Mouse (Mus musculus) megakaryocyte, embryonic 14.5 days (primary cell): ENCODE measurements around the gene Rpn2. TPM values are rescaled to one million over a fixed set of nuclear protein-coding genes. Genes with fewer than 3 reads are reported as not detected.

Source experiments
- H3K27me3 ChIP-seq: replicated peaks from 2 replicates; pipeline ENCODE3; 2012; ENCODE audit warnings: inconsistent platforms
- H3K36me3 ChIP-seq: replicated peaks from 2 replicates; pipeline ENCODE3; 2012; ENCODE audit warnings: low read length, inconsistent platforms, mixed read lengths
- H3K4me1 ChIP-seq: 2 replicates; pipeline ENCODE4 v1.6.1; 2012; ENCODE audit warnings: inconsistent platforms
- H3K4me3 ChIP-seq: replicated peaks from 2 replicates; pipeline ENCODE3; 2012; ENCODE audit warnings: moderate library complexity, mild to moderate bottlenecking, inconsistent platforms
- H3K9me3 ChIP-seq: 2 replicates; pipeline ENCODE4 v1.6.1; 2012; ENCODE audit warnings: inconsistent platforms
- FLI1 ChIP-seq: IDR thresholded peaks from 2 replicates; pipeline ENCODE4 v1.6.1; 2012; ENCODE audit warnings: low read length, inconsistent platforms, mixed read lengths
- GATA1 ChIP-seq: IDR thresholded peaks from 3 replicates; pipeline ENCODE4 v1.6.1; 2012; ENCODE audit warnings: mixed read lengths, low read length, inconsistent platforms, borderline replicate concordance
- polyA plus RNA-seq: library from polyadenylated mRNA; stranded (reverse); fragments of >175 nt; gene quantifications from 2 replicates; pipeline ENCODE4 v1.2.3, GENCODE M21; 2012; ENCODE audit warnings: low replicate concordance; ENCODE audit not compliant: insufficient read depth

The Rpn2 gene
- polyA plus RNA-seq, 1 experiment = 73.1 TPM

GRCm38 (mm10) chr2:157308273-157308917 lies 29.6 kb downstream of the Rpn2 start:
- TF ChIP-seq FLI1 (no peak), GATA1 (no peak)
- Histone ChIP-seq H3K36me3 (peaks cover 99% of the 10 kb centered on the region), H3K4me1 (peaks cover 21% of the 10 kb centered on the region)

GRCm38 (mm10) chr2:157309611-157310010 lies 30.8 kb downstream of the Rpn2 start:
- TF ChIP-seq FLI1 = no peak
- no peak for TF ChIP-seq GATA1
- Histone ChIP-seq H3K4me1 (peaks cover 19% of the 10 kb centered on the region), H3K27me3 (no peaks in the 10 kb centered on the region), H3K9me3 (no peaks in the 10 kb centered on the region), H3K4me3 (no peak overlapping the region), H3K36me3 (peaks cover 99% of the 10 kb centered on the region)

More at GRCm38 (mm10) chr2:157308273-157308917, 29.6 kb downstream of the Rpn2 start:
- no peaks in the 10 kb centered on the region for H3K9me3 ChIP-seq
- H3K27me3 ChIP-seq = no peaks in the 10 kb centered on the region
- H3K4me3 ChIP-seq = no peak overlapping the region

GRCm38 (mm10) chr2:157310963-157311637 lies 32.3 kb downstream of the Rpn2 start:
- H3K27me3 ChIP-seq = no peaks in the 10 kb centered on the region
- peaks cover 10% of the 10 kb centered on the region for H3K4me1 ChIP-seq
- H3K36me3 ChIP-seq = peaks cover 99% of the 10 kb centered on the region
- no peak for TF ChIP-seq GATA1
- no peak for TF ChIP-seq FLI1
- no peaks in the 10 kb centered on the region for H3K9me3 ChIP-seq
- no peak overlapping the region for H3K4me3 ChIP-seq

- Histone ChIP-seq H3K36me3 (peaks cover 99% of the 10 kb centered on the region), H3K4me3 (no peak overlapping the region), H3K27me3 (no peaks in the 10 kb centered on the region), H3K4me1 (peaks cover 17% of the 10 kb centered on the region), H3K9me3 (no peaks in the 10 kb centered on the region)
- TF ChIP-seq FLI1 = no peak
These were observed 34.9 kb downstream of the Rpn2 start for GRCm38 (mm10) chr2:157313718-157314117.

- no peak for TF ChIP-seq GATA1
- no peak for TF ChIP-seq FLI1
- Histone ChIP-seq H3K36me3 (peaks cover 97% of the 10 kb centered on the region), H3K4me1 (peaks cover 17% of the 10 kb centered on the region), H3K27me3 (no peaks in the 10 kb centered on the region), H3K4me3 (no peak overlapping the region), H3K9me3 (no peaks in the 10 kb centered on the region)
These were observed 35.5 kb downstream of the Rpn2 start for GRCm38 (mm10) chr2:157314310-157314709.

GRCm38 (mm10) chr2:157315486-157315885 lies 36.7 kb downstream of the Rpn2 start:
- peaks cover 17% of the 10 kb centered on the region for H3K4me1 ChIP-seq
- H3K36me3 ChIP-seq = peaks cover 96% of the 10 kb centered on the region
- no peak for TF ChIP-seq FLI1
- TF ChIP-seq GATA1 = no peak
- no peaks in the 10 kb centered on the region for H3K9me3 ChIP-seq
- H3K4me3 ChIP-seq = no peak overlapping the region
- no peaks in the 10 kb centered on the region for H3K27me3 ChIP-seq

GRCm38 (mm10) chr2:157316358-157316933 lies 37.6 kb downstream of the Rpn2 start:
- H3K4me1 ChIP-seq = peaks cover 17% of the 10 kb centered on the region
- no peaks in the 10 kb centered on the region for H3K9me3 ChIP-seq
- no peaks in the 10 kb centered on the region for H3K27me3 ChIP-seq
- no peak overlapping the region for H3K4me3 ChIP-seq
- H3K36me3 ChIP-seq = peaks cover 96% of the 10 kb centered on the region
- TF ChIP-seq GATA1 (no peak), FLI1 (no peak)

GRCm38 (mm10) chr2:157317220-157317619 lies 38.4 kb downstream of the Rpn2 start:
- H3K27me3 ChIP-seq = no peaks in the 10 kb centered on the region
- no peaks in the 10 kb centered on the region for H3K9me3 ChIP-seq
- peaks cover 97% of the 10 kb centered on the region for H3K36me3 ChIP-seq
- TF ChIP-seq GATA1 = no peak
- no peak for TF ChIP-seq FLI1
- H3K4me1 ChIP-seq = peaks cover 17% of the 10 kb centered on the region
- H3K4me3 ChIP-seq = no peak overlapping the region

- Histone ChIP-seq H3K36me3 (peaks cover 97% of the 10 kb centered on the region), H3K9me3 (no peaks in the 10 kb centered on the region), H3K4me3 (no peak overlapping the region), H3K27me3 (no peaks in the 10 kb centered on the region), H3K4me1 (peaks cover 13% of the 10 kb centered on the region)
- TF ChIP-seq GATA1 = no peak
- TF ChIP-seq FLI1 = no peak
These were observed 41.3 kb downstream of the Rpn2 start for GRCm38 (mm10) chr2:157320135-157320534.

- peaks cover 13% of the 10 kb centered on the region for H3K4me1 ChIP-seq
These were observed 42.1 kb downstream of the Rpn2 start for GRCm38 (mm10) chr2:157320886-157321285.

More at GRCm38 (mm10) chr2:157320886-157321285, 42.1 kb downstream of the Rpn2 start:
- TF ChIP-seq FLI1 = no peak
- no peak for TF ChIP-seq GATA1
- Histone ChIP-seq H3K4me3 (no peak overlapping the region), H3K9me3 (no peaks in the 10 kb centered on the region), H3K27me3 (no peaks in the 10 kb centered on the region), H3K36me3 (peaks cover 97% of the 10 kb centered on the region)
